Mouse (Mus musculus) left cerebral cortex, postnatal 10 days (tissue): ENCODE data around the gene Slc6a9. TPM values are rescaled to one million over a fixed set of nuclear protein-coding genes. Genes with fewer than 3 reads are reported as not detected.

Source experiments
- DNase-seq, 2 experiments: peaks; one replicate each; pipeline ENCODE4 v3.0.0; 2021 to 2022; ENCODE audit warnings: low spot score in 2 of 2, mixed read lengths in 1 of 2; ENCODE audit errors: extremely low spot score in 1 of 2
- intact Hi-C: fragments of 180-260 bp; cut with DNase I; formaldehyde crosslinking; loops from one replicate; pipeline ENCODE4 v1.15.1; 2025
- total RNA-seq, 2 experiments: library from RNA; stranded (reverse); gene quantifications; 2 replicates each; pipeline ENCODE4 v1.2.3; 2021

The Slc6a9 gene
- total RNA-seq, 2 experiments from 2014 or later: 40.6 to 44.6 TPM

DNA sequence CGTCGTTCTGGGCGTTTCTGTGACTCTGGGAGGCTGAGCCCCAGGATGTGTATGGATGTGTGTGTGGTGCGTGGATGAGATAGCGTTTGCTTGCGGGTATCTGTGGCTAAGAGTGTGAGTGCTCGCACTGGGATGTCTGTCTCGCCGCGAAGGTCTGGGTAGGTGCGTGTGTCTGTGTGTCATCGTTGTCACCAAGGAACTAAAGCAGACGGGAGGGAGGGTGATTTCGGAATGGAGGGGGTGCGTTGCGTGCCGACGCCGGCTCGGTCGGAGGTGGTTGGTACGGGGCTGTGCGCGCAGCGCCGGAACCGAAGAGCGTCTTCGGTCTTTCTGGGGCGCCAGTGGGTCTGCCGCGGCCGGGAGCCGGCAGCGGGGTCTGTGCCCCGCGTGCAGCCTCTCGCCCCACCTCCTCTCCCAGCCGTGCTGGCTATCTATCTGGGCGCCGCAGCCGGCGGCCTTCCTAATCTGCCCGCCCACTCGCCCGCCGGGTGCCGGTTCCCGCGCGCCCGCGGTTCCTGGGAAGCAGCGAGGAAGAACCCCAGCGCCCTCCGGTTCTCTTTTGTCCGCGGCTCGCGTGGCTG, 1.3 kb downstream of the Slc6a9 start:
- intact Hi-C loops: no loop called here
- peak; percentile 57 to 71 for DNase-seq

DNA sequence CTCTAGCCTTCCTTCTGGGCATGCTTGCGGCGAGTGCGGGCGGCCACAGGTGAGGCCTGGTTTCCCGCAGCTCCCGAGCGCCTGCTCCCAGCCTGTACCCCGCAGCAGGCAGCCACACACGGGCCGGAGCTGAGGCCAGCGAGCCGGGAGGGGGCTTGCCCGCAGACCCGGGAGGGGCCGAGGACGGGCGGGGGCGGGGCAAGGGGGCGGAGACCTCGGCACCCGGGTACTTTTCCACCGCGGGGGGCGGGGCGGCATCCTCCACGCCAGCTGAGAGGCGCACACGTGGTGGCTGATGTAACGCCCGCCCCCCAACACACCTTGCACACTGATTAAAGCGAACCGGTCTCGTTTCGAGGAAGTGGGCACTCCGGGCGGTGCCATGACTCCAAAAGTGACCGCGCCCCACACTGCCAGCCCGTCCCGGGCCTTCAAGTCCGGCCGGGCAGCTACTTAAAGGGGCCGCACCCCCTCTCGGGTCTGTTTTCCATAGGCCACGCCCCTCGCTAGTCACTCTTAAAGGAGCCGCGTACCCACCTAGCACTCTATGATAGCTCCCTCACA, 2.0 kb downstream of the Slc6a9 start:
- intact Hi-C loops: no loop called here
- DNase-seq: peak; percentile 74 to 92

DNA sequence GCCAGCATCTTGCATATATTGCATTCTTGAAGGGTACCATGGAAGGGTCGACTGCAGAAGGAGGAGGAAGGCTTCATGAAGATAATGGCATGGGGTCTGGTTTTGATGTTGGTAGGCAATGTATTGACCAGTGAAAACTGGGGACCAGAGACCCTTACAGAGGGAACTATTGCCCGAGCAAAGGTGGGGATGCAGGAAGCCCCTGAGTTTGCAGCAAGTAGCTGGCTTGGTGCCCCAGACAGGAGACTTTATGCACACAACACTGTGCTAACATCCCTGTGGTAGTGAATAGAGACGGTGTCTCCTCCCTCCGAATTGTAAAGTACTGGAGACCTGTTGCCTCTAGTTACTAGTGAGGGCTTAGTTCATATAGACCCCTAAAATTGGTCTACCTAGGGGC, 3.0 kb downstream of the Slc6a9 start:
- intact Hi-C loops: no loop called here
- no peak for DNase-seq

DNA sequence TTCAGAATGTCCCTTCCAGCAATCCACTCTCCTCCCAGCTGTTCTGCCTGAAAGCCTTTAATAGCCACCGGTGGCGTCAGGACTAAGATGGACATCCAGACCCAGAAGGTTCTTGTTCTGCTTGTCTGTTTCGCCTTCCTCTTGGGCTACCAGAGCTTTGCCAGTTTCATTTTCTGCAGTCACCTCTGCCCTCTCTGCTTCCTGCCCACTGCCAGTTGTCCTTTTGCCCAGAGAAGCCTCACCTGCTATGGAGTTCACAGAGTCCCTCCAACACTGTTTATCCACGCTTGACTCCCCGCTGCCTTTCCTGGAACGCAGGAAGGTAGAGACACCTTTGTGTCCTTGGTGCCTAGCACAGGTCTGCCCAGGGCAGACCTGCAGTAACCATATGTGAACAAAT, 5.1 kb downstream of the Slc6a9 start:
- DNase-seq: no peak
- intact Hi-C loops: no loop called here

DNA sequence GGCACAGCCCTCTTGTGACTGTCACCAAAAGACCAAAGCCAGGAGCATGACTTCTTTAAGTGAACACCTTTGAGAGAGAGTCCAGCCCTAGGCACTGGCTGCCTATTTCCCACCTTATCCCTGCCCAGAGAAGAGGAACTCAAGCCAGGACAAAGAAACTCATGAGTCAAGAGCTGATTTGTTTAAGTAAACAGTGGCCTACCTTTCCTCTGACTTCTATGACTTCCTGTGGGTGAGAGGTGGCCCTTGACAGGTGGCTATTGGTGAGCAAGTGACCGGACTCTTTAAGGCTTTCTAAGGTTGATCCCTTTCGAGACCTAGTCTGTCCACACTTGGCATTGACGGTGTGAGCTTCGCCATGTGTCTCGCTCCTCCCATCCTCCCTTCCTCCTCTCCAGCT, 6.5 kb downstream of the Slc6a9 start:
- intact Hi-C loops: no loop called here
- DNase-seq: no peak

DNA sequence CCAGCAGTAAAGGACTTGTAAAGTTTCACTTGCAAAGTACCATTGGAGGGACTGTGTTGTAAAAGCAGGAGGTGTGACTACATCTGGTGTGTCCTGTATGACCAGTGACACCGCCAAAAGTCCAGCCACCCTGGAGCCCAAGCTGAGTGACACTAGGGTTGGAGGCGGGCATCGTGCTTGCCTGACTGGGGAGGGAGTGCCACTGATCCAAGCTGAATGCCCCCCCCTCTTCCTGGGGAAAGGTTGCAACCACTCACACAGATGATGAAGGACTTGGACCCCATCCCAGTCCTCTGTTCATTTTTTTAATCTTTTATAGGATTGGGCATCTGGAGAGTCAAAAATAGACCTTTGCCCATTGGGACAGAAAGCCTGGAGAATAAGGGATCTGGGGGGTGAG, 7.3 kb downstream of the Slc6a9 start:
- intact Hi-C loops: no loop called here
- DNase-seq: no peak

DNA sequence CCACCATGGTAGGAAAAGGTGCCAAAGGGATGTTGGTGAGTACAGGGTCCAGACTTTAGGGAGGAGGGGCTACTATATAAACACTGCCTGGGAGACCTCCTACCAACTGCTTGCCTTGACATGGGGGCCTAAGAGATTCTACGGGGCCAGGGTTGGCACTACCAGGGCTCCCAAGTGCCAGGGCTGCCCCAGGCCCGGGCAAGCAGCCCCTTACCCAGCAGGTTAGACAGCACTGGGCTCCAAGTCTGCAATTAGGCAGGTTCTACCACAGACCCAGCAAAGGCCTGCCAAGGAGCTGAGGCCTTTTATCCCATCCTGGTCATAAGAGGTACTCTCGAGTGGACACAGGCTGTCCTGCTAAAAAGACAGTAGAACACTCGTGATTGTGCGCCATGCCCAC, 8.8 kb downstream of the Slc6a9 start:
- DNase-seq: no peak
- intact Hi-C loops: no loop called here

DNA sequence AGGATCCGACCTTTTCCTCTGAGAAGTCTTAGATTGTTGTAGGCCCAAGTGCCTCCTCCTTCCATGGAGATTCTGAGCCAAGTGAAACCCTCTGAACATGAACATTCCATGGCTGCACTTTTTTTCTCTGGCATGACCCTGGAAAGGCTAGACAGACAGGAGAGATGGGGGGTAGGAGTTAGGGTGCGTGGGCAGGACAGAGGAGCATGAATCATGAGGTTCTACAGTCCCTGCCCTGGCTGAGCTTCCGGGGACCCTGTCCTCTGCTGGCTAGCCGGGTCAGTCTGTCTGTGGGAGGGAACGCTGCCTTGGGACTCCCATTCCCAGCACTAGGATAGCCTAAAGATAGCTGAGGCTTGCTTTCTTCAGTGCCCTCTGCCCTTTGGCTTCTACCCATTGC, 10.2 kb downstream of the Slc6a9 start:
- DNase-seq: no peak

DNA sequence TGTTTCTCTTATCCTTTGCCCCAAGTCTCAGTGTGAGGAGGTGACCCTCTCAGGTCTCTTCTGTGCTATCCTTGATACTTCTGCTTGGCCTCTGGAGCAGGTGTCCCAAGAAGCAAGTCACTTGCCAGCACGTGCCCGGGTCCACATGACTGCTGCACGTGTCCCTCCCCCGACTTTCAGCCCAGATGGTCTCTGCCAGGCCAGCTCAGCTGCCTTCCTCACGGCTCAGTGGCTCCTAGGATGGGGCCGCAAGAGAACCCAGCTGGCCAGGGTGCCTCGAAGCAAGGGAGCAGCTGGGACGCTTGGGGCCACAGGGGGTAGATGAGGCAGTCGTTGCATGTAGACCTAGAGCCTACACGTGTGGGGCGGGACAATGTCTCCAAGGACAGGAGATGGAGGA, 11.0 kb downstream of the Slc6a9 start:
- intact Hi-C loops: no loop called here
- DNase-seq: no peak

More for the DNA sequence above, 10.2 kb downstream of the Slc6a9 start:
- intact Hi-C loops: no loop called here

DNA sequence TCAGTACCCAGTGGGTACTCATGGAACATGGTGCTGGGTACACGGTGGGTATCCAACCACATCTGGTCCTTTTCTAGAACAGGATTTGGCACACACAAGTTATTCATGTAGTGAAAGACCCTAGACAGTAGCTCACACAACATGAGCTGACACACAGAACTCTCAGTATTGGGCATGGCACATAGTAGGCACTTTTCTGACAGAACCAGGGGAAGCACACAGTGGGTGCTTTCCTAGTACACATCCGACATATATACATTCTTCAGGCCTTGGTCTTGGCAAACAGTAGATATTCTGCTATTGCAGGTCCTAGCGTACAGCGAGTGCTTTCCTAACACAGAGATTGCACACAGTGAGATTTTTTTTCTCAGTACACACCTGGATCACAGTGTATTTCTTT, 12.0 kb downstream of the Slc6a9 start:
- no peak for DNase-seq
- intact Hi-C loops: no loop called here

DNA sequence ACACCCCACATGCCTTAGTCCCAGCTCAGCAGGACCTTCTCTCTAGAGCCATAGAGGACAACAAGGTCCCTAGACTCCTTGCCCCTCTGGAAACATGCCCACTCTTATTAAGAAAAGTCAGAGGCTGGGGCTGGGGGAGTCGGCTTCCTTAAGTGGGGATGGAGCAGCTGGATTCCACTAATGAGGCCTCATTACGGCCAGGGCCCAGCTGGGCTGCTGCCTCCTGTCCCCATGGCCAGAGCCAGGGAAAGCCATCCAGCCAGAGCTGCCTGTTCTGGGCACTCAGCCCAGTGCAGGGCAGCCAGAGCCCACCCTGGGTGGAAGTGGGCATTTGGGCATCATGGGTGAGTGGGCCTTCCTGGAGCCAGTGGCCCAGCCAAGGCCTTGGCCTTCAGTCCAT, 12.7 kb downstream of the Slc6a9 start:
- intact Hi-C loops: no loop called here
- DNase-seq: peak; percentile 49 to 53

DNA sequence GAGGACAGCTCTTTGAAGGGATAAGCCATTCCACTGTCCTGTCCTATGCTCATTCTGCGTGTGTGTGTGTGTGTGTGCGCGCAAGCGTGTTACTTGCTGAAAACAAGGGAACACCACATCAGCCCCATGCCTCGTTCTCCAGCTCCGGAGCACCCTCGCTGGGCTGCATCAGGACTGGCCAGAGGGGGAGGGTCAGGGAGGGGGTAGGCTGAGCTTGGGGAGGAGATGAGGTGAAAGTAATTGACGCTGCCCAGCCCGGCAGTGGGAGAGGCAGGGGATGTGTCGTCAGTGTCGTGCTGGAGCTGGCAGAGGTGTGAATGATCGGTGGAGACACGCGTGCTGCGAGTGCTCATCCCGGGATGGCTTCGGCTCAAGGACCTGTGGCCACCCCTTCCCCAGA, 14.8 kb downstream of the Slc6a9 start:
- intact Hi-C loops: no loop called here
- DNase-seq: no peak

DNA sequence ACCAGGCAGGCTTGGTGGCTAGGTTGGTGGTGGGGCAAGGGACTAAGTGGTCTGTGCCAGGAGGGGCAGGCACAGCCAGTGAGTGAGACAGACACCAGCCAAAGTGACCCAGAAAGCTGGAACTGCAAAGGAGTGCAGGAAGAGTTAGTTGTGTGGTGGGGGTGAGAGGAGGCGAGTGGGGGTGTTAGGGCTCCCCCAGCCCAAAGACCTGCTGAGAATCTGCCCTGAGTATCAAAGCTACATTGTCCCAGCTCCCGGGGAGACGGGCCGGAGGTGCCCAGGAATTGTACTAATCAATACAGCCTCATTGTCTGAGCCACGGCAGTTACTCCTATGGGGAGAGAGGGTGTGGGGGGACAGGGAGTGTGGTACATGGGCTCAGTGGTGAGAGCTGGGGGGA, 15.2 kb downstream of the Slc6a9 start:
- DNase-seq: no peak
- intact Hi-C loops: no loop called here

DNA sequence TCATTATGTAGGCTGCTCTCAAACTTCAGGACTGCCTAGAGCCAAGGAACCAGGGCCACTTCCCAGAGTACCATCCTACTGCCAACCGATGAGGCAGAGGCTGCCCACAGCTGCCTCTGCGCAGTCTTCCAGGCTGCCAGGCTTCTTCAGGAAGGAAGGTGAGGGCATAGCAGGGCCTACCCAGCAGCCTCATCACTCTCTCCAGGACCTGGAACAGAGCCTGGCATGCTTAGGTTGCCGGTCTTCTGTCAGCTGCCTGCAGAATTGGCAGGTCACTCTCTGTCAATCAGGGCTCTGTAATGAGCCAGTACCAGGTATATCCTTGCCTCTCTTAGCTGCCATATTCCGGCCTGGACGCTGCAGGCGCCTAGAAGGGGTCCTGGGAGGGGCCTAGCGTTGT, 15.9 kb downstream of the Slc6a9 start:
- no peak for DNase-seq

DNA sequence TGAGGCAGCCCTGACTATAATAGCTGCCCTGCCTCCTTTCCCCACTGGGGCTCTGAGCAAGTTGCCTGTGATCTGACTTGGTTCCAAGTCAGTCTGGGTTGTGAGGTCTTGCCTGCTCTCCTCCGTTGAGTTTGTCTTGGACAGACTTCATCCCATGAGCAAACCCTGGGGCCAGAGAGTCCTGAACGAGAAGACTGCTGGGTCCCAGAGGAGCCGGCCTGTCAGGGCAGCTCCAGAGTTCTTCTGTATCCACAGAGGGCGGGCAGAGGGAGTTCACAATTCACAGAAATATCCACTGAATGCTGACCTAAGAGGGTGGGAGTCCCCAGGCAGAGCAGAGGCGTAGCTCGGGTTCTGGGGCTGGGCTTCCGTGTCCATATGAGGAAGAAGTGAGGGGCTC, 16.6 kb downstream of the Slc6a9 start:
- intact Hi-C loops: no loop called here
- DNase-seq: peak in 1 of 2 experiments; percentile 62

More for the DNA sequence above, 15.9 kb downstream of the Slc6a9 start:
- intact Hi-C loops: no loop called here

DNA sequence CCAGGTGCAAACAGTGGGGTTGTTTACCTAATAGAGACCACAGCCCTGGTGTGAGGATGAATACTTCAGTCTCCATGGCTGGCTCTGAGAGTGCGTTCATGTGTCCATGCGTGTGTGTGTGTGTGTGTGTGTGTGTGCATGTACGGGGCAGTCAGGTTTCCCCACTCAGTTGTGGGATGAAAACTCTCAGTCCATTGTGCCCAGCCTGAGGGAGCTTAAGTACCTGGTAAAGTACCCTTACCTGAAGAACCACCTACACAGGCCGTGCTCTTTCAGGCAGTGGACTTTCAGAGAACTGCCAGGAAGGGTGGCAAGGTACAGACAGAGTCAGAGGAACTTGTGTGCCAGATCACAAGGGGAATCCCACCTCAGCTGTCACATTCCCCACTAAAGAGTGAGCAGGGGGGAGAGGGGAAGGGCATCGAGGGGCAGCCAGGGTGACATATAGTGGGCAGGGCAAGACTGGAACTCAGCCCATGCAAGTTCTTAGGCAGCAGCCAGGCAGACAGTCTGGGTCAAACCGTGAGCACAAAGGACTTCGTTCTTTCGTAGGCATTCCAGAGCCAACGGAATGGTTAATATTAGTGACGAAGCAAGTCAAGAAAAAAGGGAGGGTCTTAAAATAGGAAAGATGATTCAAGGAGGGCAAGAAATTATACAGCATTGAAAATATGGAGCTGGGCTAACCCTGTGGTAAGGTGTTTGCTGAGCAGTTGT, 18.0 kb downstream of the Slc6a9 start:
- DNase-seq: no peak
- intact Hi-C loops: no loop called here

DNA sequence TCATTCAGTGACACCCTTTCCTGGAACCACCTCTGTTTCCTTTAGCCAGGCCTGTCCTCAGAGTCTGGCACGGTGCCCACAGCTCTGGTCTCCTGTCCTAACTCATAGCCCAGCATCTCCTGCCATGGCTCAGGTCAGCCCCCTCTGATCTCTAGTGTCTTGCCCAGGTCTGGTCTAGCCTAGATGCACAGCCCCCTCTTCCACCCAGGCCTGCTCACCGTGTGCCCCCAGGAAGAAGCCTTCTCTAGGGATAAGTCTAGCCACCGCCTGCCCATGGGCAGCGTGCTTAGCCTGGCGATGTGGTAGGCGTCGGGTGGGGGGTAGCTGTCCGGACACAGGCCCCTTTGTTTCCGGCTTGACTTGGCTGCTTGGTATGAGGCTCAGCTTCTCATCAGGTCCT, 20.8 kb downstream of the Slc6a9 start:
- peak; percentile 38 to 67 for DNase-seq
- intact Hi-C loops: no loop called here

DNA sequence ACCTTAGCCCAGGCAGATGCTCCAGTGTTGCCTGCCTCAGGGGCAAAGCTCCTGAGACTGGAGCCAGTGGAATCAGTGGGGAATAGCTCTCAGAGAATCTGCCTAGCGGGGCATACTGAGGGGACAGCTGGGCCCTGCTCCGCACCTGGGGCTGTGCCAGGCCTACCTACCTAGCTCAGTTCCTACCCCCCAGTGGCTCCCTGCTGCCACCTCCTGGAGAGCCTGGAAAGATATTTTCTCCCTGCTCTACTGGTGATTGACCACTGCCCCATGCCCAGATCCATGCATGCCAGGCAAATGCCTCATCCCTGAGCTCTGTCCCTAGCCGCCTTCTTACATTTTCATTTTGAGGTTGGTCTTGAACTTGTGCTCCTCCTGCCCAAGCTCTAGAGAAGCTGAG, 24.5 kb downstream of the Slc6a9 start:
- peak in 1 of 2 experiments; percentile 84 for DNase-seq
- intact Hi-C loops: no loop called here

DNA sequence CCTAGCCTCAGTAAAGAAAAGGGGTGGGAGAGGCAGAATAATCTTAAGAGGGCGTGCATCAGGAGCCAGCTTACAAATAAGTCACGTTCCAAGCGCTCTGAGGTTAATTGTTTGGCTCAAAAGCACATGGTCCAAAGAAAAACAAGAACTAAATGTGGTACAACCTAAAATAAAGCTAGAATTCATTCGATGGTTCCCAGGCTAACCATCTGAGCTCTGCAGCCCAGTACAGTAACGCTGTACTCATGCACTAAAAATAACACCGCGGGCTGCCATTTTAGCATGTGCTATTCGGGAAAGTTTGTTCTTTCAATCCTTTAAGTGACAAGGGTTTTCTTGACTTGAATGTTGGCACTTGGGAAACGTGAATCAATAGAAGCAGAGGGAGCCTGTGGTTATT, 26.3 kb downstream of the Slc6a9 start:
- intact Hi-C loops: no loop called here
- DNase-seq: no peak

DNA sequence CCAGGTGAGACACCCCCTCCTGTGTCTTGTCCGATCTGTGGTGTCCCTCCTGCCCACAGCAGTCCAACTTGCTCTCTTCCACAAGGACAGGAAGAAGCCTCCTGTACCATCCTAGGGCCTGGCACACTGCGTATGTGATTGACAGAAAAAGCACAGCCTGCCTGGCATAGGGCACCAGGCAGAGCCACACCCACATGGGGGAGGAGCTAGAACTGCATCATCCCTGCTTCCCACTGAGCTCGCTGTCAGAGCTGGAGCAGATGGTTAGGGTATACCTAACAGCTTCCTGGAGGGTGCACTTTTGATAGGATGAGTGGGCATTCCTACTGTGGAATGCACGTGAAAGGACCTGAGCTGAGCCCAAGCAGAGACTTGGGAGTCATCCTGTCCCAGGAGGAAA, 28.5 kb downstream of the Slc6a9 start:
- DNase-seq: peak in 1 of 2 experiments; percentile 77
- intact Hi-C loops: no loop called here
